Mouse (Mus musculus) cerebellum, adult 11-12 months (tissue): ENCODE measurements around the gene Baz1a.
"Not testable (repeated sequence)": the region's sequence is repeated elsewhere in the genome, so short reads cannot be mapped to it uniquely, and the experiment has no call there.

ENCODE experiments used
- DNase-seq: peaks from one replicate; pipeline ENCODE4 v3.0.0; 2022

Gene Baz1a

GRCm38 (mm10) chr12:55007361-55008008, 6.7 kb downstream of the Baz1a start:
- DNase-seq, result no peak

- DNase-seq, result no peak
Measured at GRCm38 (mm10) chr12:55006071-55006470, 8.1 kb downstream of the Baz1a start.

GRCm38 (mm10) chr12:55004396-55004795, 9.8 kb downstream of the Baz1a start:
- no peak for DNase-seq

- no peak for DNase-seq
Measured at GRCm38 (mm10) chr12:55003843-55004242, 10.3 kb downstream of the Baz1a start.

GRCm38 (mm10) chr12:55002532-55002931, 11.6 kb downstream of the Baz1a start:
- not testable (repeated sequence) for DNase-seq

GRCm38 (mm10) chr12:54999016-54999690, 15.0 kb downstream of the Baz1a start:
- DNase-seq, result no peak

GRCm38 (mm10) chr12:54998411-54998810, 15.7 kb downstream of the Baz1a start:
- no peak for DNase-seq

- no peak for DNase-seq
Measured at GRCm38 (mm10) chr12:54996979-54997474, 17.1 kb downstream of the Baz1a start.

GRCm38 (mm10) chr12:54995965-54996364, 18.2 kb downstream of the Baz1a start:
- DNase-seq, result no peak

GRCm38 (mm10) chr12:54994418-54994817, 19.7 kb downstream of the Baz1a start:
- no peak for DNase-seq

- DNase-seq, result no peak
Measured at GRCm38 (mm10) chr12:54994068-54994386, 20.1 kb downstream of the Baz1a start.

- no peak for DNase-seq
Measured at GRCm38 (mm10) chr12:54993246-54994067, 20.7 kb downstream of the Baz1a start.

GRCm38 (mm10) chr12:54992814-54993213, 21.3 kb downstream of the Baz1a start:
- no peak for DNase-seq

GRCm38 (mm10) chr12:54988323-54988850, 25.8 kb downstream of the Baz1a start:
- no peak for DNase-seq

GRCm38 (mm10) chr12:54987156-54987555, 27.0 kb downstream of the Baz1a start:
- DNase-seq, result no peak

GRCm38 (mm10) chr12:54986052-54986717, 28.0 kb downstream of the Baz1a start, which contains the start of gene Gm20403:
Gene Gm20403, minus strand, starts transcription at chr12:54986529.
- DNase-seq, result peak; percentile 9

GRCm38 (mm10) chr12:54985257-54986051, 28.7 kb downstream of the Baz1a start:
- peak; percentile 11 for DNase-seq

- DNase-seq, result no peak
Measured at GRCm38 (mm10) chr12:54984701-54985256, 29.4 kb downstream of the Baz1a start.

- DNase-seq, result no peak
Measured at GRCm38 (mm10) chr12:54982935-54983715, 31.0 kb downstream of the Baz1a start.

GRCm38 (mm10) chr12:54981962-54982361, 32.2 kb downstream of the Baz1a start:
- DNase-seq, result no peak

- no peak for DNase-seq
Measured at GRCm38 (mm10) chr12:54980939-54981338, 33.2 kb downstream of the Baz1a start.
